Mouse (Mus musculus): Measurements from ENCODE around the gene Hist1h2bm.

DNA sequence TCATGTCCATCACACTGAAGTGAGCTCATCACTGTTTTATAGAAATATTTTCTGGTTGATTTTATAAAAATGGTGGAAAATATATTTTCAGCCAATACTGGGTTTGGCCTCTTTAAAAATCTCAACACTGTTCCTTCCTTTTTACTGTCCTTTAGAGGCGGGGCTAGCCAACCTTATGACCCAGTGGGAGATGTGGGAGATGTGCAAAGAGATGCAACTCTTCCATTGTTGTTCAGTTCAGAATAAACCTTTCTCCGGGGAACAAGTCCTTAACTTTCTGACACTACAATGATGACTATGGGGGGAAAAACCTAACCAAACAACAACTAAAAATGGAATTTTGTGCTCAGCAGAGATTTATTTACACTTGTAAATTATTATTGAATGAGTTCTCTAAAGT lies 44.5 kb upstream of the Hist1h2bm start, which contains the start of gene Olfr1360:
- TF ChIP-seq ZMIZ1 (IDR thresholded peaks at IDR 0.05; ENCODE audit: low read depth, low read length) (no peak), CTCF (IDR thresholded peaks at IDR 0.05 in 2 of 3, conservative IDR thresholded peaks at IDR 0.05 in 1 of 3; ENCODE audit: control insufficient read depth in 1 of 3, insufficient read depth in 1 of 3, low read depth in 2 of 3, low read length in 3 of 3, poor library complexity in 1 of 3, severe bottlenecking in 1 of 3) (no peak), USF1 (IDR thresholded peaks at IDR 0.05; ENCODE audit: low read depth, low read length) (no peak), EP300 (IDR thresholded peaks at IDR 0.05; ENCODE audit: low read depth in 1 of 2, low read length in 2 of 2) (no peak), UBTF (IDR thresholded peaks at IDR 0.05; ENCODE audit: borderline replicate concordance, insufficient read depth, low read depth, low read length) (no peak), ZC3H11A (IDR thresholded peaks at IDR 0.05; ENCODE audit: low read depth, low read length) (no peak), POLR2A (IDR thresholded peaks at IDR 0.05; ENCODE audit: control insufficient read depth in 1 of 2, insufficient read depth in 1 of 2, low read depth in 1 of 2, low read length in 2 of 2, poor library complexity in 1 of 2) (no peak), ZNF384 (IDR thresholded peaks at IDR 0.05; ENCODE audit: low read depth, low read length) (no peak), MAFK (IDR thresholded peaks at IDR 0.05; ENCODE audit: borderline replicate concordance, low read depth, low read length) (no peak), BHLHE40 (IDR thresholded peaks at IDR 0.05; ENCODE audit: borderline replicate concordance, low read depth, low read length) (no peak), NELFE (IDR thresholded peaks at IDR 0.05; ENCODE audit: low read depth, low read length) (no peak)

All from MEL (cell line).